Mouse (Mus musculus) kidney, embryonic 14.5 days (tissue): ENCODE data around the gene Ccdc24. TPM values are rescaled to one million over a fixed set of nuclear protein-coding genes. Genes with fewer than 3 reads are reported as not detected.

ENCODE experiments used
- ATAC-seq: fragments of 200-750 bp; cut with Nextera tagmentation; 2 replicates; pipeline ENCODE4 v1.8.0; 2017; ENCODE audit warnings: moderate number of reproducible peaks, mild to moderate bottlenecking, moderate TSS enrichment, moderate library complexity; ENCODE audit not compliant: low FRiP score, low TSS enrichment
- H3K27ac ChIP-seq: fragments of 300-500 bp; sonication (generic); 2 replicates; pipeline ENCODE4 v1.5.1; 2014; ENCODE audit warnings: low read depth, mild to moderate bottlenecking, low read length, moderate library complexity, mixed read lengths
- H3K27me3 ChIP-seq: fragments of 300-500 bp; sonication (generic); 2 replicates; pipeline ENCODE4 v1.6.1; 2014; ENCODE audit warnings: mild to moderate bottlenecking, low read length; ENCODE audit not compliant: control insufficient read depth, insufficient read depth
- H3K36me3 ChIP-seq: fragments of 300-500 bp; sonication (generic); 2 replicates; pipeline ENCODE4 v1.6.1; 2014; ENCODE audit warnings: low read length, mixed read lengths; ENCODE audit not compliant: control insufficient read depth, insufficient read depth
- H3K4me1 ChIP-seq: fragments of 300-500 bp; sonication (generic); 2 replicates; pipeline ENCODE4 v1.6.1; 2014; ENCODE audit warnings: low read length, mixed read lengths; ENCODE audit not compliant: control insufficient read depth, insufficient read depth
- H3K4me2 ChIP-seq: fragments of 300-500 bp; sonication (generic); replicated peaks from 2 replicates; pipeline ENCODE4 v1.6.1; 2014; ENCODE audit warnings: low read depth, mild to moderate bottlenecking, low read length
- H3K4me3 ChIP-seq: fragments of 300-500 bp; sonication (generic); 2 replicates; pipeline ENCODE4 v1.5.1; 2014; ENCODE audit warnings: mild to moderate bottlenecking, low read length
- H3K9ac ChIP-seq: fragments of 300-500 bp; sonication (generic); 2 replicates; pipeline ENCODE4 v1.6.1; 2014; ENCODE audit warnings: low read depth, mild to moderate bottlenecking, low read length, moderate library complexity
- H3K9me3 ChIP-seq: fragments of 300-500 bp; sonication (generic); 2 replicates; pipeline ENCODE4 v1.6.1; 2016; ENCODE audit warnings: low read length; ENCODE audit not compliant: control insufficient read depth
- WGBS: fragments of 180-500 bp; shearing (Covaris S2); extraction: QIAGEN DNeasy Blood & Tissue Kit; methylation state at CpG from one replicate; pipeline ENCODE4 v1.1.7; 2014; 5-methylcytosine and 5-hydroxymethylcytosine counted together
- polyA plus RNA-seq: library from polyadenylated mRNA; unstranded; fragments of >200 nt; fragmentation: Nextera tagmentation; extraction: Ambion mirVana; gene quantifications from 2 replicates; pipeline ENCODE4 v1.2.1, GENCODE M21; 2014

Ccdc24 gene
- polyA plus RNA-seq, 1 experiment from 2014 or later, result 2.0 TPM

GRCm38 (mm10) chr4:117914591-117915442 is 42.5 kb upstream of the Ccdc24 start, which contains the start of gene Ipo13:
Ipo13 (minus strand) TSS chr4:117914999.
- peak within 1 kb of the TSS; percentile 74 for H3K9ac ChIP-seq
- WGBS, result under 1% methylated on average over 61 of the region's 61 CpGs
- H3K4me1 ChIP-seq, result peaks cover 26% of the 10 kb centered on the region
- ATAC-seq, result peak; percentile 96
- H3K4me3 ChIP-seq, result peak within 1 kb of the TSS; percentile 76
- peak within 1 kb of the TSS; percentile 99 for H3K4me2 ChIP-seq
- H3K36me3 ChIP-seq, result peaks cover 17% of the 10 kb centered on the region; the same call in 1 of the 2 replicates
- peak within 1 kb of the TSS; percentile 38; the same call in 1 of the 2 replicates for H3K27ac ChIP-seq
- no peaks in the 10 kb centered on the region for H3K27me3 ChIP-seq
- H3K9me3 ChIP-seq, result no peaks in the 10 kb centered on the region

- Histone ChIP-seq H3K27me3 (no peaks in the 10 kb centered on the region), H3K9me3 (no peaks in the 10 kb centered on the region), H3K4me1 (peaks cover 27% of the 10 kb centered on the region), H3K4me3 (peak overlapping the region; percentile 76), H3K36me3 (peaks cover 24% of the 10 kb centered on the region; the same call in 1 of the 2 replicates), H3K9ac (peak overlapping the region; percentile 74), H3K4me2 (peak overlapping the region; percentile 99), H3K27ac (no peak overlapping the region; the same call in 1 of the 2 replicates)
- peak; percentile 0; the same call in 1 of the 2 replicates for ATAC-seq
- WGBS, result 26% methylated on average over 8 of the region's 8 CpGs
Measured at GRCm38 (mm10) chr4:117914031-117914430, 41.7 kb upstream of the Ccdc24 start.

GRCm38 (mm10) chr4:117913421-117913820 is 41.1 kb upstream of the Ccdc24 start:
- no peaks in the 10 kb centered on the region for H3K27me3 ChIP-seq
- peak overlapping the region; percentile 99 for H3K4me2 ChIP-seq
- H3K4me1 ChIP-seq, result peaks cover 32% of the 10 kb centered on the region
- ATAC-seq, result no peak
- no peak overlapping the region for H3K27ac ChIP-seq
- WGBS, result 67% methylated on average over 3 of the region's 3 CpGs
- H3K4me3 ChIP-seq, result peak overlapping the region; percentile 76; the same call in 1 of the 2 replicates
- peaks cover 24% of the 10 kb centered on the region; the same call in 1 of the 2 replicates for H3K36me3 ChIP-seq
- no peaks in the 10 kb centered on the region for H3K9me3 ChIP-seq
- no peak overlapping the region for H3K9ac ChIP-seq

GRCm38 (mm10) chr4:117912685-117913273 is 40.4 kb upstream of the Ccdc24 start:
- 54% methylated on average over 7 of the region's 7 CpGs for WGBS
- peak overlapping the region; percentile 99; the same call in 1 of the 2 replicates for H3K4me2 ChIP-seq
- no peak overlapping the region for H3K4me3 ChIP-seq
- H3K36me3 ChIP-seq, result peaks cover 27% of the 10 kb centered on the region; the same call in 1 of the 2 replicates
- H3K9me3 ChIP-seq, result no peaks in the 10 kb centered on the region
- no peaks in the 10 kb centered on the region for H3K27me3 ChIP-seq
- no peak overlapping the region for H3K9ac ChIP-seq
- ATAC-seq, result no peak
- H3K27ac ChIP-seq, result no peak overlapping the region
- peaks cover 32% of the 10 kb centered on the region for H3K4me1 ChIP-seq

GRCm38 (mm10) chr4:117912131-117912561 is 39.8 kb upstream of the Ccdc24 start:
- peaks cover 32% of the 10 kb centered on the region for H3K4me1 ChIP-seq
- no peaks in the 10 kb centered on the region for H3K9me3 ChIP-seq
- no peaks in the 10 kb centered on the region for H3K27me3 ChIP-seq
- ATAC-seq, result no peak
- WGBS, result 94% methylated on average over 13 of the region's 13 CpGs
- H3K4me3 ChIP-seq, result no peak overlapping the region
- H3K9ac ChIP-seq, result no peak overlapping the region
- no peak overlapping the region for H3K27ac ChIP-seq
- H3K36me3 ChIP-seq, result peaks cover 32% of the 10 kb centered on the region; the same call in 1 of the 2 replicates
- no peak overlapping the region for H3K4me2 ChIP-seq

- peaks cover 51% of the 10 kb centered on the region for H3K36me3 ChIP-seq
- ATAC-seq, result no peak
- no peak overlapping the region for H3K9ac ChIP-seq
- WGBS, result 68% methylated on average over 8 of the region's 8 CpGs
- H3K27ac ChIP-seq, result no peak overlapping the region
- H3K4me2 ChIP-seq, result no peak overlapping the region
- no peak overlapping the region for H3K4me3 ChIP-seq
- H3K9me3 ChIP-seq, result no peaks in the 10 kb centered on the region
- no peaks in the 10 kb centered on the region for H3K27me3 ChIP-seq
- peaks cover 22% of the 10 kb centered on the region for H3K4me1 ChIP-seq
Measured at GRCm38 (mm10) chr4:117908834-117909453, 36.6 kb upstream of the Ccdc24 start.

GRCm38 (mm10) chr4:117906196-117906595 is 33.8 kb upstream of the Ccdc24 start:
- Histone ChIP-seq H3K9me3 (no peaks in the 10 kb centered on the region), H3K27me3 (no peaks in the 10 kb centered on the region), H3K27ac (no peak overlapping the region), H3K4me3 (no peak overlapping the region), H3K4me1 (0 out of 2 replicates have a peak, but pooled peaks cover 6% of the 10 kb centered on the region), H3K36me3 (peaks cover 70% of the 10 kb centered on the region), H3K9ac (no peak overlapping the region), H3K4me2 (no peak overlapping the region)
- 87% methylated on average over 3 of the region's 3 CpGs for WGBS
- no peak for ATAC-seq

- H3K4me3 ChIP-seq, result no peak overlapping the region
- H3K27me3 ChIP-seq, result no peaks in the 10 kb centered on the region
- H3K27ac ChIP-seq, result no peak overlapping the region
- no peak for ATAC-seq
- no peaks in the 10 kb centered on the region for H3K9me3 ChIP-seq
- peaks cover 75% of the 10 kb centered on the region for H3K36me3 ChIP-seq
- 0 out of 2 replicates have a peak, but pooled peaks cover 6% of the 10 kb centered on the region for H3K4me1 ChIP-seq
- H3K9ac ChIP-seq, result no peak overlapping the region
- H3K4me2 ChIP-seq, result no peak overlapping the region
- WGBS, result 91% methylated on average over 8 of the region's 8 CpGs
Measured at GRCm38 (mm10) chr4:117904761-117905160, 32.4 kb upstream of the Ccdc24 start.
